Mouse (Mus musculus) ES-Bruce4 (cell line): ENCODE measurements around the gene Slc7a6.

Experiments used
- CTCF ChIP-seq: IDR thresholded peaks from one replicate; pipeline ENCODE4 v1.8.1; 2011; ENCODE audit warnings: low read depth, low read length
- POLR2A ChIP-seq: IDR thresholded peaks from one replicate; pipeline ENCODE4 v1.8.1; 2011; ENCODE audit warnings: low read length; ENCODE audit not compliant: insufficient read depth

- TF ChIP-seq POLR2A (peak; percentile 88), CTCF (no peak)
Measured at GRCm38 (mm10) chr8:106136156-106137130, 32.2 kb upstream of the Slc7a6 start, which contains the start of gene Esrp2.
